Mouse (Mus musculus): ENCODE results near the gene Dnajb6. TPM values are rescaled to one million over a fixed set of nuclear protein-coding genes. Genes with fewer than 3 reads are reported as not detected.
"Not testable (repeated sequence)": the region's sequence is repeated elsewhere in the genome, so short reads cannot be mapped to it uniquely, and the experiment has no call there.

The Dnajb6 gene
- polyA plus RNA-seq, 1 experiment: 64.5 TPM

DNA sequence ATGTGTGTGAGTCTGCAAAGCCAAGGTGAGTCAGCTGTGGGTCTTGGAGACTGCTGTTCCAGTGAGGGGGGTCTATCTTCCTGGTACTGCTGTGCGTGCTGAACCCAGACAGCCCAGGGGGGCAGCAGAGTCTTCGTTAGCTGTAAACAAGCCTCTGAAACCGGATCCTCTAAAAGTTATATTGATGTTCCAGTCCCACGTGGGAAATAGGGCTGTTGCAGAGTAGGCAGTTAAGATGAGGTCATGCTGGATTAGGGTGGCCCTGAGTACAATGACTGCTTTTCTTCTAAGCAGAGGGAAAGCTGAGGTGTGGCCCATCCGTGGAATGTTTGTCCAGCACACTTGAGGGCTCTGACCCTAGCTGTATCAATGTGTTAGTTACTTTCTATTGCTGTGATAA lies 27.2 kb upstream of the Dnajb6 start:
- no peak for DNase-seq
- Histone ChIP-seq H3K27ac (ENCODE audit: control insufficient read depth, insufficient read depth, low read length) (no peak overlapping the region), H3K4me1 (replicated peaks; ENCODE audit: control insufficient read depth, insufficient read depth, low read length) (no peaks in the 10 kb centered on the region), H3K4me3 (ENCODE audit: control insufficient read depth, insufficient read depth, low read length) (no peak overlapping the region), H3K27me3 (ENCODE audit: control insufficient read depth, insufficient read depth, low read length) (no peaks in the 10 kb centered on the region), H3K36me3 (ENCODE audit: control insufficient read depth, insufficient read depth, low read length) (no peaks in the 10 kb centered on the region)
- WGBS: 47% methylated on average over 5 of the region's 5 CpGs
- no peak for TF ChIP-seq POLR2A (IDR thresholded peaks at IDR 0.05; ENCODE audit: control insufficient read depth, extremely low read depth, insufficient read depth, low read length, poor library complexity)

DNA sequence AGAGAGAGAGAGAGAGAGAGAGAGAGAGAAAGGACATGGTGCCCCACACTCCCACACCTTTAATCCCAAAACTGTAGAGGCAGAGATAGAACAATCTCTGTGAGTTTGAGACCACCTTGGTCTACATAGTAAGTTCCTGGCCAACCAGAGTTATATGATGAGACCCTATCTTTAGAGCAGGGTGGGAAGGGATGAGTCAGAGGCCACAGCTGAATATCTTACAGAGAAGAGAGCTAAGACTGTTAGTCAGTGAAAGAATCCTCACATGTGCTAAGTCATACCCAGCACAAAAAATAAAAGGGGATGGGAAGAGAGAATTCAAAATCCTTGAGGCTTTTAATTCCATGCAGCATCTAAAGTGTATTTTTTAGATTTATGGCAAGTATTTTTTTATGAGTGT lies 23.9 kb upstream of the Dnajb6 start:
- TF ChIP-seq POLR2A (IDR thresholded peaks at IDR 0.05; ENCODE audit: control insufficient read depth, extremely low read depth, insufficient read depth, low read length, poor library complexity): no peak
- TF ChIP-seq CTCF (IDR thresholded peaks at IDR 0.05; ENCODE audit: borderline replicate concordance, control insufficient read depth, extremely low read depth, insufficient read depth, low read length, poor library complexity): no peak
- Histone ChIP-seq H3K36me3 (ENCODE audit: control insufficient read depth, insufficient read depth, low read length) (no peaks in the 10 kb centered on the region), H3K27ac (ENCODE audit: control insufficient read depth, insufficient read depth, low read length) (no peak overlapping the region), H3K4me3 (ENCODE audit: control insufficient read depth, insufficient read depth, low read length) (no peak overlapping the region), H3K4me1 (replicated peaks; ENCODE audit: control insufficient read depth, insufficient read depth, low read length) (no peaks in the 10 kb centered on the region), H3K27me3 (ENCODE audit: control insufficient read depth, insufficient read depth, low read length) (no peaks in the 10 kb centered on the region)
- DNase-seq: no peak

DNA sequence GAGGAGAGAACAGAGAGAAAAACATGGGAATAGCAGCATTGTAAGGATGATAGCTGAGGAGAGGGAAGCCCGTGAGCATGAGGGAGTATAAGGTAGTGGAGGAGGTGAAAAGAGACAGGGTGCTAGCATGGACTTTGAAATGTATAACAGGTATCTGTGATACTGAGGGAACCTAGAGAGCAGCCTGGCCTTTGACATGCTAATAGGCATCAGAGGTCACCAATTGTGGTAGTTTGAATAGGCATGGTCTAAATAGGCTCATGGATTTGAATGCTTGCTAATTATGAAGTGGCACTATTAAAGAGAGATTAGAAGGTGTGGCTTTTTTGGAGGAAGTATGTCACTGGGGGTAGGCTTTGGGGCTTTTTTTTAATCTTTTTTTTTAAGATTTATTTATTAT lies 22.6 kb upstream of the Dnajb6 start:
- no peak overlapping the region for H3K27ac ChIP-seq (ENCODE audit: control insufficient read depth, insufficient read depth, low read length)
- H3K4me3 ChIP-seq (ENCODE audit: control insufficient read depth, insufficient read depth, low read length): no peak overlapping the region
- no peak for DNase-seq
- 78% methylated on average over 1 of the region's 1 CpGs for WGBS
- no peaks in the 10 kb centered on the region for H3K27me3 ChIP-seq (ENCODE audit: control insufficient read depth, insufficient read depth, low read length)
- H3K36me3 ChIP-seq (ENCODE audit: control insufficient read depth, insufficient read depth, low read length): no peaks in the 10 kb centered on the region
- no peak for TF ChIP-seq CTCF (IDR thresholded peaks at IDR 0.05; ENCODE audit: borderline replicate concordance, control insufficient read depth, extremely low read depth, insufficient read depth, low read length, poor library complexity)
- TF ChIP-seq POLR2A (IDR thresholded peaks at IDR 0.05; ENCODE audit: control insufficient read depth, extremely low read depth, insufficient read depth, low read length, poor library complexity): no peak
- H3K4me1 ChIP-seq (replicated peaks; ENCODE audit: control insufficient read depth, insufficient read depth, low read length): no peaks in the 10 kb centered on the region

DNA sequence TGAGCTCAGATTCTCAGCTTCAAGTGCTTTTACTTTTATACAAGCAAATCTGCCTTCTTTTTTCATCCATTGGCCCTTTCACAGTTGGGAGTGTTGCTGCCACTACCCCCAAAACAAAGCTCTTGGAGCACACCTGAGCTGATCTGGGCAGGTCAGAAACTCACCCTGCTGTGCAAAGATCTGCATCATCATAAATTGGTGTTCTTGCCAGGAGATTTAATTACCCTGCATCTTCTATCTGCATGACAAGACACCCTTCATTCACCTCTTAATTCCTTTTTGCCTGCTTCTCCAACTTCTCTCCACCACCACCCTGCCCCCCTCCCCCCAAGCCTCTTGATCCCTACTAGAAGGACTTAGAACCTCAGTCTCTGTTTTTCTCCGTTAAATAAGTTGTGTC lies 14.3 kb upstream of the Dnajb6 start:
- TF ChIP-seq CTCF (IDR thresholded peaks at IDR 0.05; ENCODE audit: borderline replicate concordance, control insufficient read depth, extremely low read depth, insufficient read depth, low read length, poor library complexity) (no peak), POLR2A (IDR thresholded peaks at IDR 0.05; ENCODE audit: control insufficient read depth, extremely low read depth, insufficient read depth, low read length, poor library complexity) (no peak)
- WGBS: 53% methylated on average over 1 of the region's 1 CpGs
- DNase-seq: no peak
- Histone ChIP-seq H3K27me3 (ENCODE audit: control insufficient read depth, insufficient read depth, low read length) (no peaks in the 10 kb centered on the region), H3K36me3 (ENCODE audit: control insufficient read depth, insufficient read depth, low read length) (no peaks in the 10 kb centered on the region), H3K27ac (ENCODE audit: control insufficient read depth, insufficient read depth, low read length) (no peak overlapping the region), H3K4me1 (replicated peaks; ENCODE audit: control insufficient read depth, insufficient read depth, low read length) (no peaks in the 10 kb centered on the region), H3K4me3 (ENCODE audit: control insufficient read depth, insufficient read depth, low read length) (no peak overlapping the region)

DNA sequence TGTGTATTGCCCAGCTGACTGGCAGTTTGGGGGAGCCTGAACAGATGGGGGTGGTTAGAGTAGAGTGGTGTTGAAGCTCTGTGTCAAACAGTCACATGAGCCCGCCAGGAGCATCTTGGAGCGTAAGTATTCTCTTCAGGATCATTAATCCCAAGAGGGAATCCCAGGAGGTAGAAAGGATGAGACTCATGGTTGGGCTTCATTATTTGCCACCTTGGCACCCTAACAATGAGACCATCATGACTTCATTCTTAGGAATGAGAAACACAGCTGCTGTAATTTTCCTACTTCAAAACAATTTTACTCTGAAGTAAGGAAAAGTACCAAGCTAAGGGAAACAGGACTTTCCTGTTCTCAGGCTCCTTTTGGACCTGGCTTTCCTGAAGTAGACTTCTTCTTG lies 10.1 kb upstream of the Dnajb6 start:
- no peaks in the 10 kb centered on the region for H3K27me3 ChIP-seq (ENCODE audit: control insufficient read depth, insufficient read depth, low read length)
- H3K4me3 ChIP-seq (ENCODE audit: control insufficient read depth, insufficient read depth, low read length): no peak overlapping the region

DNA sequence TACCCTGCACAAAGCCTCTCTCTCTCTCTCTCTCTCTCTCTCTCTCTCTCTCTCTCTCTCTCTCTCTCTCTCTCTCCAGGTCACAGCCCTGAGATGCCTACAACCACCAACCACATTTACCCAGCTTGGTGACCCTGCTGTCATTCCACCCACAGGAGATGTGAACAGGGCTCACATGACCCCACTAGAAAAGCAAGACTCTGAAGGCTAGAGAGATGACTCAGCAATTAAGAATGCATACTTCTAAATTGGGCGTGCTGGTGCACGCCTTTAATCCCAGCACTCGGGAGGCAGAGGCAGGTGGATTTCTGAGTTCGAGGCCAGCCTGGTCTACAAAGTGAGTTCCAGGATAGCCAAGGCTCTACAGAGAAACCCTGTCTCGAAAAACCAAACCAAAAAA lies 9.4 kb upstream of the Dnajb6 start:
- not testable (repeated sequence) for DNase-seq; H3K27ac ChIP-seq (ENCODE audit: control insufficient read depth, insufficient read depth, low read length); H3K4me1 ChIP-seq (replicated peaks; ENCODE audit: control insufficient read depth, insufficient read depth, low read length); H3K36me3 ChIP-seq (ENCODE audit: control insufficient read depth, insufficient read depth, low read length); H3K27me3 ChIP-seq (ENCODE audit: control insufficient read depth, insufficient read depth, low read length); H3K4me3 ChIP-seq (ENCODE audit: control insufficient read depth, insufficient read depth, low read length)
- 69% methylated on average over 5 of the region's 5 CpGs for WGBS

More for the DNA sequence above, 10.1 kb upstream of the Dnajb6 start:
- no peak for DNase-seq
- no peaks in the 10 kb centered on the region for H3K36me3 ChIP-seq (ENCODE audit: control insufficient read depth, insufficient read depth, low read length)
- H3K4me1 ChIP-seq (replicated peaks; ENCODE audit: control insufficient read depth, insufficient read depth, low read length): no peaks in the 10 kb centered on the region
- no peak overlapping the region for H3K27ac ChIP-seq (ENCODE audit: control insufficient read depth, insufficient read depth, low read length)
- WGBS: 95% methylated on average over 2 of the region's 2 CpGs
- no peak for TF ChIP-seq POLR2A (IDR thresholded peaks at IDR 0.05; ENCODE audit: control insufficient read depth, extremely low read depth, insufficient read depth, low read length, poor library complexity)
- no peak for TF ChIP-seq CTCF (IDR thresholded peaks at IDR 0.05; ENCODE audit: borderline replicate concordance, control insufficient read depth, extremely low read depth, insufficient read depth, low read length, poor library complexity)

DNA sequence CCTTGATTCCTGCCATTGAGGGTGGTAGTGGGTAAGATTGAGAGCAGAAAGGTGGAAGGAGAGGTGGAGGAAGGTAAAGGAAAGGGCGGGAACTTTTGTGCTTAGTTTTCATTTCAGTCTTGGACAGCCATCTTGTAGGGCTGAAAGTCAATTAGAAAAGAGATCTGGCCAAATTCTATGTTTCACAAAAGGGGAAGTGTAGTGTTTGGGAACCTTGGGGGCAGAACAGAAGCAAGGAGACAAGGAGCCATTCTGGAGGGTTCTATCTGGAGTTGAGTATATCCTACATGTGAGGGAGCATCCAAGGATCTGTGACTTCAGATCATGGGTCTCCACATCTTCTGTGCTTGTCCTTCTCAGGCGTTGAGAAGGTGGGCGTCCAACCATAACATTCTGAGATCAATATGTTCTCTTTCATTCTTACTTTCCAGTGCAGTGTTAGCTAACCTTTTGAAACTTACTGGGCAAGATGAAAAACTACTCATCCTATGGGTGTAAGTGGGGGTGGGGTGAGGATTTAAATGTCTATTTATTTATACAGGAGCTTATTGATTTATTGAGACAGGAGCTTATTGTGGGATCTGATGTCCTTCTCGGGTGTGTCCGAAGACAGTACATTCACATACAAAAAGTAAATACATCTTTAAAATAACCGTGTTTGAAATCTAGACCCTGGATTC lies 517 bp upstream of the Dnajb6 start:
- Histone ChIP-seq H3K36me3 (ENCODE audit: control insufficient read depth, insufficient read depth, low read length) (no peaks in the 10 kb centered on the region), H3K4me1 (replicated peaks; ENCODE audit: control insufficient read depth, insufficient read depth, low read length) (peaks cover 11% of the 10 kb centered on the region), H3K27me3 (ENCODE audit: control insufficient read depth, insufficient read depth, low read length) (no peaks in the 10 kb centered on the region), H3K27ac (ENCODE audit: control insufficient read depth, insufficient read depth, low read length) (peak overlapping the region; percentile 80), H3K4me3 (ENCODE audit: control insufficient read depth, insufficient read depth, low read length) (peak overlapping the region; percentile 71)
- WGBS: 48% methylated on average over 6 of the region's 6 CpGs
- DNase-seq: peak; percentile 8
- TF ChIP-seq CTCF (IDR thresholded peaks at IDR 0.05; ENCODE audit: borderline replicate concordance, control insufficient read depth, extremely low read depth, insufficient read depth, low read length, poor library complexity) (no peak), POLR2A (IDR thresholded peaks at IDR 0.05; ENCODE audit: control insufficient read depth, extremely low read depth, insufficient read depth, low read length, poor library complexity) (no peak)

Measured in thymus, adult 2 months (tissue).